Mouse (Mus musculus): ENCODE measurements around the gene Mrpl3. TPM values are rescaled to one million over a fixed set of nuclear protein-coding genes. Genes with fewer than 3 reads are reported as not detected.

Gene Mrpl3
- 77.5 and 87.5 TPM in 2 replicates for polyA plus RNA-seq (2015; fragmentation: Nextera tagmentation; extraction: Ambion mirVana)

DNA sequence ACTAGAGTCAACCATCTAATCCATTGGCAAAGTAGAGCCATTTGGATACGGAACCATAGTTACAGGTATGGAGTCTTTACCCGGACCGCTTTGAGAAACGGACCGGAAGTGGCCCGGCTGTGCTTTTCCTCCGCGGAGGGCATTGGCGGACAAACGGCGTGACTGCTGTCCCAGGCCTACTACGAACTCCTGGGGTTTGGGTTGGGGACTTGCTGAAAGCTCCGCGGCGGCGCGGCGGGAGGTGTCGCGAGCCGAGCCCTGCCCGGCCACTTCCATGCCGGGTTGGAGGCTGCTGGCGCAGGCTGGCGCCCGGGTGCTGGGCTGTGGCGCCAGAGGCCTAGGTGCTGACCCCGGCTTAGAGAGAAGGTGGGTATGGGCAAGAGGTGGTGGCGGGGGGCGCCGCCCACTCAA is at the start of gene Mrpl3:
Mrpl3 (plus strand) TSS at position 93 of the 411 bp plus-strand sequence.
- Histone ChIP-seq H3K4me3 (ENCODE audit: low read length) (peak within 1 kb of the TSS; percentile 97), H3K9ac (ENCODE audit: low read length) (peak within 1 kb of the TSS; percentile 99), H3K4me2 (ENCODE audit: low read depth, low read length) (peak within 1 kb of the TSS; percentile 79), H3K4me1 (replicated peaks; ENCODE audit: control insufficient read depth, insufficient read depth, low read length) (peaks cover 6% of the 10 kb centered on the region), H3K27me3 (ENCODE audit: control insufficient read depth, insufficient read depth, low read depth, low read length) (no peaks in the 10 kb centered on the region), H3K36me3 (ENCODE audit: control insufficient read depth, insufficient read depth, low read length) (peaks cover 21% of the 10 kb centered on the region), H3K9me3 (ENCODE audit: control insufficient read depth, low read length) (no peaks in the 10 kb centered on the region), H3K27ac (ENCODE audit: low read length) (peak within 1 kb of the TSS; percentile 72)
- under 1% methylated on average over 31 of the region's 31 CpGs for WGBS
- peak; percentile 70 for ATAC-seq (ENCODE audit: low read depth)

DNA sequence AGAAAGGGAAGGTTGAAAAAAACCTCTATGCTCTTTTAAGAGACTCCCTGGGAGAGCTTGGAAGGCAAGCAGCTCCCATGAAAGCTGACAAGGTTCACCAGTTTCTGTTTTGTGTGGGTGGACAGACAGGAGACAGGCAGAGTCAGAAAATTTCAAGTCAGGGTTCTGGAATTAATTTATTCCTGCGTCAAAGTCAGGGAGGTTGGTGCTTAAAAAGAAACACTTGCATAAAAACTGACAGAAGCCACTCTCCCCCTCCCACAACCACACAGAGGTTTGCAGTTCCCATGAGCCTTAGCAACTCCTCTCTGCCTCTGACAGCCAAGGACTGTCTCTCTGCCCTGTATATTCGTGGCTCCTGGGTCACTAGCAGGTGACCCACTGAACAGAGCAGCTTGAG is 42.3 kb upstream of the Mrpl3 start:
- no peak overlapping the region for H3K27ac ChIP-seq (ENCODE audit: low read length)
- H3K4me1 ChIP-seq (replicated peaks; ENCODE audit: control insufficient read depth, insufficient read depth, low read length): no peaks in the 10 kb centered on the region
- no peak overlapping the region for H3K9ac ChIP-seq (ENCODE audit: low read length)
- no peaks in the 10 kb centered on the region for H3K9me3 ChIP-seq (ENCODE audit: control insufficient read depth, low read length)
- no peak overlapping the region for H3K4me3 ChIP-seq (ENCODE audit: low read length)
- H3K4me2 ChIP-seq (ENCODE audit: low read depth, low read length): no peak overlapping the region
- ATAC-seq (ENCODE audit: low read depth): no peak
- no peaks in the 10 kb centered on the region for H3K27me3 ChIP-seq (ENCODE audit: control insufficient read depth, insufficient read depth, low read depth, low read length)
- WGBS: 25% methylated on average over 2 of the region's 2 CpGs
- no peaks in the 10 kb centered on the region for H3K36me3 ChIP-seq (ENCODE audit: control insufficient read depth, insufficient read depth, low read length)

DNA sequence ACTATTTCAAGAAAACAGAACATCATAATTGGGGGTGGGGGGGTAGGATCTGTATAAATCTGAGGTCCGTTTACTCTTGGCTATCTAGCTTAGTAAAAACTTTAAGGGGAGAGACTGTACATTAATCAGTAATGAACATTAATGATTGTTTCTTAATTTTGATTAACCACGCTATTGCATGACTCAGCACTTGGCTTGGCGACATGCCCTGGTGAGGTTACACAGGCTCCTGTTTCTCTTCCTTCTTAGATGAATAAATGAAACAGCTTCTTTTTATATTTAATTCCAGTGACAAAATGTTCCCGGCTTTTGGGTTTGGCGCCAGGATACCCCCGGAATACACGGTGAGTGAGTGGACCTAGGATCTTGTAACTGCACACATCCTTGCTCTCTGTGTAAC is 34.9 kb upstream of the Mrpl3 start:
- Histone ChIP-seq H3K27me3 (ENCODE audit: control insufficient read depth, insufficient read depth, low read depth, low read length) (no peaks in the 10 kb centered on the region), H3K4me3 (ENCODE audit: low read length) (no peak overlapping the region), H3K9me3 (ENCODE audit: control insufficient read depth, low read length) (no peaks in the 10 kb centered on the region), H3K4me2 (ENCODE audit: low read depth, low read length) (no peak overlapping the region), H3K9ac (ENCODE audit: low read length) (no peak overlapping the region), H3K27ac (ENCODE audit: low read length) (no peak overlapping the region), H3K4me1 (replicated peaks; ENCODE audit: control insufficient read depth, insufficient read depth, low read length) (no peaks in the 10 kb centered on the region), H3K36me3 (ENCODE audit: control insufficient read depth, insufficient read depth, low read length) (no peaks in the 10 kb centered on the region)
- WGBS: 78% methylated on average over 7 of the region's 7 CpGs
- ATAC-seq (ENCODE audit: low read depth): no peak

DNA sequence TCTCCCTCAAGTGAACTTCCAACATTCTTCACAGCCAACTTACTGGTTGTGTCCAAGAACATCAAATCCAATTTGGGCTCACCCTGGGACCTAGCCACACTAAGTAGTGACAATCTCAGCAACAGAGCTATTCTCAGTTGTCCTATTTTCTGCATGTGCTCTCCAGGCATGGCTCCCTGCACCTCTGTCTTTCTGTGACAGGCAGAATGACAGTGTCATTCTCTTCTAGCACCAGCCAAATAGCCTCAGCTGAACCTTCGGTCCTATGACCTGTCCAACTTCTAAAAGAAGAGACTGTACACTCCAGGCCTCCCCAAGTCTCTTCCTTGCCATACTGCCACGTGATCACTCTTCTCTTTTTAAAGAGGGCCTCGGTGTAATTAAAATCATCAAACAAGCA is 24.7 kb upstream of the Mrpl3 start:
- Histone ChIP-seq H3K27me3 (ENCODE audit: control insufficient read depth, insufficient read depth, low read depth, low read length) (no peaks in the 10 kb centered on the region), H3K9ac (ENCODE audit: low read length) (no peak overlapping the region), H3K9me3 (ENCODE audit: control insufficient read depth, low read length) (no peaks in the 10 kb centered on the region), H3K4me1 (replicated peaks; ENCODE audit: control insufficient read depth, insufficient read depth, low read length) (no peaks in the 10 kb centered on the region), H3K4me3 (ENCODE audit: low read length) (no peak overlapping the region), H3K4me2 (ENCODE audit: low read depth, low read length) (no peak overlapping the region), H3K36me3 (ENCODE audit: control insufficient read depth, insufficient read depth, low read length) (no peaks in the 10 kb centered on the region), H3K27ac (ENCODE audit: low read length) (no peak overlapping the region)
- ATAC-seq (ENCODE audit: low read depth): no peak
- WGBS: 65% methylated on average over 3 of the region's 3 CpGs

DNA sequence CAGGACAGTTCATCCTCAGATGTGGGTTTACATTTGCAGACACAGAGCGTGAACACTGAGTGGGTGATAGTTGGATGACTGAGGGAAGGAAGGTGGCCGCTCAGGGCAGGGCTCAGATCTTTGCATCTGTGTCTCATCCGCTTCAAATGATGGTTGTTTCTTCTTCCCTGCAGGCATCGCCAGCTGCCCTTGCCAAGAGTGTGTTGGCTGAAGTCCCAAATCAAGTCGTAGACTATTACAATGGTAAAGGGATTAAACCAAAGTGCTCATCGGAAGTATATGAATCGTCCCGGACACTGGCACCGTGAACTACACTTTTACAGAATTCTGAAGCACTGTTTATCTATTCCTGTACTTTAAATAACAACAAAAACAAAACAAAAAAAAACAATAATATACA is 20.5 kb upstream of the Mrpl3 start:
- no peak for ATAC-seq (ENCODE audit: low read depth)
- no peak overlapping the region for H3K4me2 ChIP-seq (ENCODE audit: low read depth, low read length)
- no peak overlapping the region for H3K9ac ChIP-seq (ENCODE audit: low read length)
- H3K9me3 ChIP-seq (ENCODE audit: control insufficient read depth, low read length): no peaks in the 10 kb centered on the region
- 81% methylated on average over 9 of the region's 9 CpGs for WGBS
- no peaks in the 10 kb centered on the region for H3K4me1 ChIP-seq (replicated peaks; ENCODE audit: control insufficient read depth, insufficient read depth, low read length)
- H3K27me3 ChIP-seq (ENCODE audit: control insufficient read depth, insufficient read depth, low read depth, low read length): no peaks in the 10 kb centered on the region
- H3K36me3 ChIP-seq (ENCODE audit: control insufficient read depth, insufficient read depth, low read length): no peaks in the 10 kb centered on the region
- no peak overlapping the region for H3K27ac ChIP-seq (ENCODE audit: low read length)
- H3K4me3 ChIP-seq (ENCODE audit: low read length): no peak overlapping the region

DNA sequence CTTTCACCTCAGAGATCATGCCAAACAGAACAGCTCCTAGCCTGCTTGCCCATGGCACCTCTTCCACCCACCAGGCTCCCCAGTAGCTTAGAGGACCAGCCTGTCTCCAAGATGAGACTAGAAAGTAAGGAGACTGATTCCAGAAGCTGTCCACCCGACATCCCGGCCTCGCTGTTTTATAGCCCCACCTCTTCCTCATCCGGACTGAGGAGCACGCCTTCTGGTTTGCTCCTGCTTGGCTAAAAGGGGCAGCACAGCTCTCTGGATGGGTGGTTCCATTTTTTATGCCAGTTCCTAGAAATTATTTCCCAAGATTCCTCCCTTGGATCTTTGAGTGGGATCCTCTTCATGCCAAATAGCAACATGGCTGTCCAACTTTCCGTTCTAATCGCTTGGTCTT is 19.4 kb upstream of the Mrpl3 start:
- no peak for ATAC-seq (ENCODE audit: low read depth)
- Histone ChIP-seq H3K9ac (ENCODE audit: low read length) (no peak overlapping the region), H3K9me3 (ENCODE audit: control insufficient read depth, low read length) (no peaks in the 10 kb centered on the region), H3K36me3 (ENCODE audit: control insufficient read depth, insufficient read depth, low read length) (no peaks in the 10 kb centered on the region), H3K4me1 (replicated peaks; ENCODE audit: control insufficient read depth, insufficient read depth, low read length) (no peaks in the 10 kb centered on the region), H3K27ac (ENCODE audit: low read length) (no peak overlapping the region), H3K4me2 (ENCODE audit: low read depth, low read length) (no peak overlapping the region), H3K27me3 (ENCODE audit: control insufficient read depth, insufficient read depth, low read depth, low read length) (no peaks in the 10 kb centered on the region), H3K4me3 (ENCODE audit: low read length) (no peak overlapping the region)
- 76% methylated on average over 7 of the region's 7 CpGs for WGBS

DNA sequence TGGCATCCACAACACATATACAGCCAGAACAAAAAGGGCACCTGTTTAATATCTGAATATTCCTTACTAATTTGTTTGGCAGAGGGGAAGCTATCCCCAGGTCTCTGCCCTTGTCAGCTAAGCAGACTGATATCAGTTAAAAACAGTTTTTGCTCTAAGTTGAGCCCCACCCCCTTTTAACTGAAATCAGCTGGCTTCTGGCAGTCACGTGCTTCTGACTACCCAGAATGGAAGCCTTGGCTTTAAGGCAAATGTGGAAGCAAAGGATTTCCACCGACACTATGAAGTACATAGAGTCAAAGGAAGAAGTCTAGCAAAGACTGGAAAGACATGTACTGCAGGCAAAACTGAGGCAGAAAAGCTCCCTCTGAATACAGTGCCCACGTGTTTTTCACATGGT is 15.2 kb upstream of the Mrpl3 start:
- H3K27me3 ChIP-seq (ENCODE audit: control insufficient read depth, insufficient read depth, low read depth, low read length): no peaks in the 10 kb centered on the region
- H3K27ac ChIP-seq (ENCODE audit: low read length): no peak overlapping the region
- no peaks in the 10 kb centered on the region for H3K9me3 ChIP-seq (ENCODE audit: control insufficient read depth, low read length)
- H3K36me3 ChIP-seq (ENCODE audit: control insufficient read depth, insufficient read depth, low read length): no peaks in the 10 kb centered on the region
- no peak overlapping the region for H3K4me3 ChIP-seq (ENCODE audit: low read length)
- H3K4me1 ChIP-seq (replicated peaks; ENCODE audit: control insufficient read depth, insufficient read depth, low read length): no peaks in the 10 kb centered on the region
- WGBS: 66% methylated on average over 3 of the region's 3 CpGs
- no peak overlapping the region for H3K9ac ChIP-seq (ENCODE audit: low read length)
- no peak overlapping the region for H3K4me2 ChIP-seq (ENCODE audit: low read depth, low read length)
- no peak for ATAC-seq (ENCODE audit: low read depth)

DNA sequence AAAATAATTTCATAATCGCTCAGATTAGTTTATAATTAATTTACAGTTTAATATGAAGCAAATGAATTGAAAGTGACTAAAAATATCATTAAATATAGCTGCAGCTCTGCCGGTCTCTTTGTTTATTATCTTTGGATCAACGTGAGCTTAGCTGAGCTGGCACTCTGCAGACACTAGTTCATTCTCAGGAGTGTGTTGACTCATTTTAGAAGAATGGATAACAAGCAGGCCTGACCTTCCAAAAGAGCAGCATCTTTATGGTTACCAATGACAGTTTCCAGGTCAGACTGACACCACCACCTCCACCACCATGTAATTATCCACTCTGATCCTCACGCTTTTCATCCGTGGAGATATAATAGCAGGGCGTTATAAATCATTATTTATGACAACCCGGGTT is 7.0 kb upstream of the Mrpl3 start:
- no peak for ATAC-seq (ENCODE audit: low read depth)
- no peak overlapping the region for H3K4me3 ChIP-seq (ENCODE audit: low read length)
- no peak overlapping the region for H3K27ac ChIP-seq (ENCODE audit: low read length)
- no peaks in the 10 kb centered on the region for H3K9me3 ChIP-seq (ENCODE audit: control insufficient read depth, low read length)
- H3K4me1 ChIP-seq (replicated peaks; ENCODE audit: control insufficient read depth, insufficient read depth, low read length): no peaks in the 10 kb centered on the region
- no peaks in the 10 kb centered on the region for H3K36me3 ChIP-seq (ENCODE audit: control insufficient read depth, insufficient read depth, low read length)
- WGBS: 50% methylated on average over 7 of the region's 7 CpGs
- no peaks in the 10 kb centered on the region for H3K27me3 ChIP-seq (ENCODE audit: control insufficient read depth, insufficient read depth, low read depth, low read length)
- H3K9ac ChIP-seq (ENCODE audit: low read length): no peak overlapping the region
- H3K4me2 ChIP-seq (ENCODE audit: low read depth, low read length): no peak overlapping the region

DNA sequence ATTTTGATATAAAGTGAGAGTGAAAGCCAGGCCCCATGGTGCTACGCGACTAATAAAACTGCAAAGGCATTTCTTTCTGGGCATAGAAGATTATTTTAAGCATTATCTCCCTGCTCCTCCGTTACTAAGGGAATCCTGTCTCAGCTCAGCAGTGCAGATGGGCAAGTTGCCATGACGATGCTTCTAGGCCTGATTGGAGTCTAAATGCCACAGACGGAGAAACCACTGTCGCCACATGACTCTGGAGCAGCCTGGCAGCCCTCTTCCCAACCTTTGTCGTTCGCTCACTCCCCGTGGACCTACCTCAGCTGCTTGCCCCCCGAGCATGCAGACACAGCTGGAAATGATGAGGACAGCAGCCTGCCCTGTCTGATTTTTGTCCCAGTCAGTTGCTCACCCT is 4.7 kb upstream of the Mrpl3 start:
- no peaks in the 10 kb centered on the region for H3K36me3 ChIP-seq (ENCODE audit: control insufficient read depth, insufficient read depth, low read length)
- no peak overlapping the region for H3K27ac ChIP-seq (ENCODE audit: low read length)
- WGBS: 64% methylated on average over 10 of the region's 10 CpGs
- ATAC-seq (ENCODE audit: low read depth): no peak
- no peak overlapping the region for H3K4me2 ChIP-seq (ENCODE audit: low read depth, low read length)
- no peak overlapping the region for H3K4me3 ChIP-seq (ENCODE audit: low read length)
- H3K27me3 ChIP-seq (ENCODE audit: control insufficient read depth, insufficient read depth, low read depth, low read length): no peaks in the 10 kb centered on the region
- H3K9ac ChIP-seq (ENCODE audit: low read length): no peak overlapping the region
- H3K9me3 ChIP-seq (ENCODE audit: control insufficient read depth, low read length): no peaks in the 10 kb centered on the region
- no peaks in the 10 kb centered on the region for H3K4me1 ChIP-seq (replicated peaks; ENCODE audit: control insufficient read depth, insufficient read depth, low read length)

DNA sequence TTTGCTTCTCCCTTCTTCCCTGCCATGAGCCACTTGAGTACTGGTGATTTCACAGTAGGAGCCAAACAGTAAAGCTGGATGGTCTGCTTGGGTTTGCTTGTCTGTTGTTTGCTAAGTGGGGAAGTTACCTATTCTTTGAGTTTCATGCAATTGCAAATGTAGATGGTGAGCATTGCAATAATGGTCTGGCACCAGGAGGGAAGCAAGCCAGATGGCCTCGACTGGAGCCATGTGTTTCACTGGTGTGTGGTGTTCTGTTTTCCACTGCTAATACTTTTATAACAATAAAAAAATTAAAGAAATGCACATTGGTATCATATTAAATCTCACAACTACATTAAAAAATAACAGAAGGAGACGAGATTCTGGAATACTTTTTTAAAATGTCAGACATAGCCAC is 3.4 kb upstream of the Mrpl3 start:
- H3K9me3 ChIP-seq (ENCODE audit: control insufficient read depth, low read length): no peaks in the 10 kb centered on the region
- peaks cover 6% of the 10 kb centered on the region for H3K4me1 ChIP-seq (replicated peaks; ENCODE audit: control insufficient read depth, insufficient read depth, low read length)
- 30% methylated on average over 2 of the region's 2 CpGs for WGBS
- ATAC-seq (ENCODE audit: low read depth): no peak
- no peak overlapping the region for H3K4me3 ChIP-seq (ENCODE audit: low read length)
- no peaks in the 10 kb centered on the region for H3K36me3 ChIP-seq (ENCODE audit: control insufficient read depth, insufficient read depth, low read length)
- H3K27ac ChIP-seq (ENCODE audit: low read length): no peak overlapping the region
- no peak overlapping the region for H3K4me2 ChIP-seq (ENCODE audit: low read depth, low read length)
- no peaks in the 10 kb centered on the region for H3K27me3 ChIP-seq (ENCODE audit: control insufficient read depth, insufficient read depth, low read depth, low read length)
- H3K9ac ChIP-seq (ENCODE audit: low read length): no peak overlapping the region
